Comparison of ENCODE assay signal across 19 mouse cellular contexts in genomic region chr2:32665345-32665744, GRCm38 (mm10). TPM values are rescaled to one million over a fixed set of nuclear protein-coding genes. Genes with fewer than 3 reads are reported as not detected.
A peak's percentile ranks its signal among the peaks of the same experiment; 100 is the strongest.
DNase-seq lines count a peak whose midpoint lies in the region; ATAC-seq lines count a peak whose summit lies in the region.
"Had no signal": no experiment of that assay in that cellular context is flagged by ENCODE, and none has a peak within 500 bp of the region (broad histone marks: within the 10 kb centered on the region; RNA-seq: fewer than 3 reads in every experiment).

No protein-coding gene starts in this region.

- intact Hi-C loops in heart, postnatal 36 days (cut with DNase I) = loop anchor here (5.0 kb wide), 1 partner anchor 33 kb away; no protein-coding TSS in a partner anchor

- no peak for ATAC-seq in heart, embryonic 12.5 days (ENCODE audit: insufficient number of reproducible peaks, low FRiP score)
- ATAC-seq in kidney, embryonic 15.5 days (replicated peaks; ENCODE audit: low FRiP score) = no peak
- ATAC-seq: intestine, postnatal 0 days; midbrain, embryonic 16.5 days had no signal

- no peak overlapping the region for H3K4me2 ChIP-seq in heart, embryonic 12.5 days
- H3K4me2 ChIP-seq in kidney, embryonic 15.5 days = no peak overlapping the region
- H3K4me2 ChIP-seq: hindbrain, embryonic 14.5 days; liver, embryonic 13.5 days; stomach, embryonic 15.5 days had no signal

- no peak overlapping the region for H3K4me3 ChIP-seq in heart, embryonic 12.5 days
- no peak overlapping the region for H3K4me3 ChIP-seq in kidney, embryonic 15.5 days (replicated peaks)
- H3K4me3 ChIP-seq: layer of hippocampus, adult 2 months; liver, embryonic 13.5 days; stomach, embryonic 15.5 days had no signal

- H3K27ac ChIP-seq in heart, embryonic 12.5 days (ENCODE audit: poor library complexity, severe bottlenecking) = peak overlapping the region; percentile 75
- peak overlapping the region; percentile 46; the same call in 1 of the 2 replicates for H3K27ac ChIP-seq in kidney, embryonic 15.5 days
- H3K27ac ChIP-seq: hindbrain, embryonic 14.5 days; layer of hippocampus, adult 2 months; liver, embryonic 13.5 days; stomach, embryonic 15.5 days had no signal

- H3K36me3 ChIP-seq in heart, embryonic 12.5 days = peaks cover 22% of the 10 kb centered on the region
- H3K36me3 ChIP-seq in kidney, embryonic 15.5 days = peaks cover 10% of the 10 kb centered on the region; the same call in 1 of the 2 replicates
- H3K36me3 ChIP-seq: liver, embryonic 13.5 days had no signal

- H3K4me1 ChIP-seq in heart, embryonic 12.5 days (replicated peaks) = peaks cover 67% of the 10 kb centered on the region
- H3K4me1 ChIP-seq in kidney, embryonic 15.5 days = peaks cover 25% of the 10 kb centered on the region

- no peak overlapping the region for H3K9ac ChIP-seq in heart, embryonic 12.5 days
- H3K9ac ChIP-seq in kidney, embryonic 15.5 days = no peak overlapping the region
- H3K9ac ChIP-seq: hindbrain, embryonic 14.5 days; liver, embryonic 13.5 days; stomach, embryonic 15.5 days had no signal

- WGBS in heart, embryonic 12.5 days = 48% methylated on average over 8 of the region's 8 CpGs
- WGBS in kidney, embryonic 15.5 days = 61% methylated on average over 8 of the region's 8 CpGs

- no peaks in the 10 kb centered on the region for H3K9me3 ChIP-seq in heart, embryonic 12.5 days (replicated peaks)
- H3K9me3 ChIP-seq in kidney, embryonic 15.5 days (replicated peaks) = no peaks in the 10 kb centered on the region
- H3K9me3 ChIP-seq: G1E; liver, embryonic 13.5 days; stomach, embryonic 15.5 days had no signal

- H3K27me3 ChIP-seq in heart, embryonic 12.5 days (replicated peaks) = no peaks in the 10 kb centered on the region
- H3K27me3 ChIP-seq in kidney, embryonic 15.5 days = no peaks in the 10 kb centered on the region
- H3K27me3 ChIP-seq: liver, embryonic 13.5 days; stomach, embryonic 15.5 days had no signal

- DNase-seq in heart, postnatal 36 days = no peak
- no peak for DNase-seq in kidney, adult 18-20 months
- DNase-seq in retina, postnatal 1 day = peak; percentile 26
- no peak for DNase-seq in retina, embryonic 14.5 days (ENCODE audit: low spot score)
- DNase-seq in left cerebral cortex, adult 11 months (ENCODE audit: low spot score) = no peak
- DNase-seq: adrenal gland, postnatal 36 days; cerebellum, adult 9-10 months; gastrocnemius, postnatal 14 days; left cerebral cortex, postnatal 4 days; liver, embryonic 13.5 days; right cerebral cortex, postnatal 14 days had no signal

RNA-seq across cellular contexts. Expression of gene Eng, which starts 18.9 kb away (rescaled TPM):
- polyA plus RNA-seq in heart, embryonic 12.5 days (2016; fragmentation: Nextera tagmentation; extraction: Ambion mirVana) = 159 and 168 TPM in 2 replicates
- 100 to 1,000 TPM; 123 to 136 TPM for total RNA-seq in heart, postnatal 36 days (2021)
- polyA plus RNA-seq in kidney, embryonic 15.5 days (2015; fragmentation: Nextera tagmentation; extraction: Ambion mirVana) = 71.9 and 82.1 TPM in 2 replicates

RNA-seq across cellular contexts. Expression of gene Fpgs, which starts 38.6 kb away (rescaled TPM):
- polyA plus RNA-seq in heart, embryonic 12.5 days (2016; fragmentation: Nextera tagmentation; extraction: Ambion mirVana) = 18.7 and 20.3 TPM in 2 replicates
- 1 to 10 TPM; 5.0 to 6.6 TPM for total RNA-seq in heart, postnatal 36 days (2021)
- 33.7 and 40.3 TPM in 2 replicates for polyA plus RNA-seq in kidney, embryonic 15.5 days (2015; fragmentation: Nextera tagmentation; extraction: Ambion mirVana)

RNA-seq across cellular contexts. Expression of gene Ak1, which starts 43.8 kb away (rescaled TPM):
- polyA plus RNA-seq in heart, embryonic 12.5 days (2016; fragmentation: Nextera tagmentation; extraction: Ambion mirVana) = 285 and 294 TPM in 2 replicates
- 100 to 1,000 TPM; 631 to 727 TPM for total RNA-seq in heart, postnatal 36 days (2021)
- polyA plus RNA-seq in kidney, embryonic 15.5 days (2015; fragmentation: Nextera tagmentation; extraction: Ambion mirVana) = 32.6 and 34.4 TPM in 2 replicates

RNA-seq across cellular contexts. Expression of gene Cdk9, which starts 47.5 kb away (rescaled TPM):
- polyA plus RNA-seq in heart, embryonic 12.5 days (2016; fragmentation: Nextera tagmentation; extraction: Ambion mirVana) = 67.5 and 73.3 TPM in 2 replicates
- 10 to 100 TPM; 24.6 to 26.6 TPM for total RNA-seq in heart, postnatal 36 days (2021)
- 108 and 118 TPM in 2 replicates for polyA plus RNA-seq in kidney, embryonic 15.5 days (2015; fragmentation: Nextera tagmentation; extraction: Ambion mirVana)

RNA-seq across cellular contexts. Expression of gene Sh2d3c, which starts 55.5 kb away (rescaled TPM):
- polyA plus RNA-seq in heart, embryonic 12.5 days (2016; fragmentation: Nextera tagmentation; extraction: Ambion mirVana) = 35.4 and 36.0 TPM in 2 replicates
- total RNA-seq in heart, postnatal 36 days (2021) = 10 to 100 TPM; 26.8 to 28.1 TPM
- polyA plus RNA-seq in kidney, embryonic 15.5 days (2015; fragmentation: Nextera tagmentation; extraction: Ambion mirVana) = 32.5 and 37.2 TPM in 2 replicates
